Mouse (Mus musculus): ENCODE data around the gene Sap30bp. TPM values are rescaled to one million over a fixed set of nuclear protein-coding genes. Genes with fewer than 3 reads are reported as not detected.

Sap30bp gene
- total RNA-seq, 4 experiments from 2014 or later, result 14.7 to 21.3 (median 16.2) TPM

GRCm38 (mm10) chr11:115904956-115905790 lies 27.9 kb upstream of the Sap30bp start:
- no peak for DNase-seq (ENCODE audit: low spot score)

- DNase-seq (ENCODE audit: low spot score), result no peak
These were observed 27.0 kb upstream of the Sap30bp start for GRCm38 (mm10) chr11:115906116-115906515.

GRCm38 (mm10) chr11:115906521-115906920 lies 26.6 kb upstream of the Sap30bp start:
- DNase-seq (ENCODE audit: low spot score), result no peak

- no peak for DNase-seq (ENCODE audit: low spot score)
These were observed 21.9 kb upstream of the Sap30bp start for GRCm38 (mm10) chr11:115911134-115911561.

GRCm38 (mm10) chr11:115911632-115912376 lies 21.3 kb upstream of the Sap30bp start, which contains the start of gene Smim6:
Gene Smim6 (plus strand): TSS chr11:115912017.
- no peak for DNase-seq (ENCODE audit: low spot score)

GRCm38 (mm10) chr11:115916579-115916978 lies 16.5 kb upstream of the Sap30bp start:
- no peak for DNase-seq (ENCODE audit: low spot score)

- no peak for DNase-seq (ENCODE audit: low spot score)
These were observed 14.4 kb upstream of the Sap30bp start for GRCm38 (mm10) chr11:115918637-115919036.

- DNase-seq (ENCODE audit: low spot score), result no peak
These were observed 14.0 kb upstream of the Sap30bp start for GRCm38 (mm10) chr11:115919073-115919472.

GRCm38 (mm10) chr11:115920110-115920818 lies 12.8 kb upstream of the Sap30bp start:
- DNase-seq (ENCODE audit: low spot score), result no peak

- DNase-seq (ENCODE audit: low spot score), result no peak
These were observed 11.1 kb upstream of the Sap30bp start for GRCm38 (mm10) chr11:115921986-115922385.

GRCm38 (mm10) chr11:115929031-115929430 lies 4.1 kb upstream of the Sap30bp start:
- no peak for DNase-seq (ENCODE audit: low spot score)

GRCm38 (mm10) chr11:115929818-115930217 lies 3.3 kb upstream of the Sap30bp start:
- no peak for DNase-seq (ENCODE audit: low spot score)

GRCm38 (mm10) chr11:115931235-115931634 lies 1.8 kb upstream of the Sap30bp start:
- DNase-seq (ENCODE audit: low spot score), result no peak

GRCm38 (mm10) chr11:115933747-115934110 lies 647 bp downstream of the Sap30bp start:
- DNase-seq (ENCODE audit: low spot score), result no peak

GRCm38 (mm10) chr11:115939690-115940329 lies 6.7 kb downstream of the Sap30bp start:
- DNase-seq (ENCODE audit: low spot score), result peak; percentile 68

- no peak for DNase-seq (ENCODE audit: low spot score)
These were observed 8.9 kb downstream of the Sap30bp start for GRCm38 (mm10) chr11:115941980-115942379.

GRCm38 (mm10) chr11:115945247-115945646 lies 12.2 kb downstream of the Sap30bp start:
- DNase-seq (ENCODE audit: low spot score), result no peak

GRCm38 (mm10) chr11:115946221-115946828 lies 13.2 kb downstream of the Sap30bp start:
- no peak for DNase-seq (ENCODE audit: low spot score)

GRCm38 (mm10) chr11:115948316-115948715 lies 15.2 kb downstream of the Sap30bp start:
- no peak for DNase-seq (ENCODE audit: low spot score)

- DNase-seq (ENCODE audit: low spot score), result no peak
These were observed 17.6 kb downstream of the Sap30bp start for GRCm38 (mm10) chr11:115950719-115951118.

- DNase-seq (ENCODE audit: low spot score), result no peak
These were observed 21.6 kb downstream of the Sap30bp start for GRCm38 (mm10) chr11:115954712-115955111.
